Mouse (Mus musculus) mature B cell (primary cell): ENCODE results near the gene Mcl1.
"Not testable (repeated sequence)": the region's sequence is repeated elsewhere in the genome, so short reads cannot be mapped to it uniquely, and the experiment has no call there.

ENCODE experiments used
- in situ Hi-C: fragments of 300-500 bp; cut with MboI; formaldehyde crosslinking; loops from 2 replicates; pipeline ENCODE4 v1.14.3; 2019

Gene Mcl1

GRCm38 (mm10) chr3:95686492-95687167 lies 28.0 kb downstream of the Mcl1 start:
- in situ Hi-C loops = no loop called here

GRCm38 (mm10) chr3:95687168-95687523 lies 28.6 kb downstream of the Mcl1 start:
- in situ Hi-C loops = no loop called here

- in situ Hi-C loops = no loop called here
These were observed 29.2 kb downstream of the Mcl1 start, which contains the start of gene Adamtsl4 for GRCm38 (mm10) chr3:95687524-95688421. TSS of gene Adamtsl4 (minus strand) at chr3:95687917.

GRCm38 (mm10) chr3:95689171-95689915 lies 30.8 kb downstream of the Mcl1 start:
- in situ Hi-C loops = no loop called here

GRCm38 (mm10) chr3:95689940-95690339 lies 31.4 kb downstream of the Mcl1 start:
- in situ Hi-C loops = no loop called here

- in situ Hi-C loops = not testable (repeated sequence)
These were observed 32.0 kb downstream of the Mcl1 start for GRCm38 (mm10) chr3:95690552-95690951.

GRCm38 (mm10) chr3:95692677-95693076 lies 34.1 kb downstream of the Mcl1 start:
- in situ Hi-C loops = no loop called here

GRCm38 (mm10) chr3:95693821-95694807 lies 35.5 kb downstream of the Mcl1 start:
- in situ Hi-C loops = no loop called here

- in situ Hi-C loops = no loop called here
These were observed 36.5 kb downstream of the Mcl1 start for GRCm38 (mm10) chr3:95694808-95695703.

GRCm38 (mm10) chr3:95695796-95696195 lies 37.2 kb downstream of the Mcl1 start:
- in situ Hi-C loops = no loop called here

- in situ Hi-C loops = no loop called here
These were observed 37.8 kb downstream of the Mcl1 start for GRCm38 (mm10) chr3:95696360-95696759.

- in situ Hi-C loops = no loop called here
These were observed 39.7 kb downstream of the Mcl1 start for GRCm38 (mm10) chr3:95698286-95698685.

- in situ Hi-C loops = no loop called here
These were observed 41.7 kb downstream of the Mcl1 start for GRCm38 (mm10) chr3:95700233-95700681.

GRCm38 (mm10) chr3:95701085-95701484 lies 42.5 kb downstream of the Mcl1 start:
- in situ Hi-C loops = no loop called here

- in situ Hi-C loops = no loop called here
These were observed 43.4 kb downstream of the Mcl1 start for GRCm38 (mm10) chr3:95701877-95702540.

GRCm38 (mm10) chr3:95703276-95703675 lies 44.7 kb downstream of the Mcl1 start:
- in situ Hi-C loops = no loop called here

GRCm38 (mm10) chr3:95704612-95705011 lies 46.0 kb downstream of the Mcl1 start:
- in situ Hi-C loops = no loop called here

GRCm38 (mm10) chr3:95706273-95706672 lies 47.7 kb downstream of the Mcl1 start:
- in situ Hi-C loops = no loop called here

- in situ Hi-C loops = no loop called here
These were observed 48.9 kb downstream of the Mcl1 start for GRCm38 (mm10) chr3:95707497-95707896.
